Mouse (Mus musculus) kidney, embryonic 14.5 days (tissue): ENCODE measurements at regions not wholly inside any gene's neighbourhood (a gene's known extent, or its start where the extent isn't known, plus 50 kb on each side); places are given as distances from the start of the nearest gene placed in this dataset.
A peak's percentile ranks its signal among the peaks of the same experiment; 100 is the strongest.

Experiments used
- ATAC-seq: fragments of 200-750 bp; cut with Nextera tagmentation; 2 replicates; pipeline ENCODE4 v1.8.0; 2017; ENCODE audit warnings: moderate number of reproducible peaks, mild to moderate bottlenecking, moderate TSS enrichment, moderate library complexity; ENCODE audit not compliant: low FRiP score, low TSS enrichment
- H3K27ac ChIP-seq: fragments of 300-500 bp; sonication (generic); 2 replicates; pipeline ENCODE4 v1.5.1; 2014; ENCODE audit warnings: low read depth, mild to moderate bottlenecking, low read length, moderate library complexity, mixed read lengths
- H3K27me3 ChIP-seq: fragments of 300-500 bp; sonication (generic); 2 replicates; pipeline ENCODE4 v1.6.1; 2014; ENCODE audit warnings: mild to moderate bottlenecking, low read length; ENCODE audit not compliant: control insufficient read depth, insufficient read depth
- H3K36me3 ChIP-seq: fragments of 300-500 bp; sonication (generic); 2 replicates; pipeline ENCODE4 v1.6.1; 2014; ENCODE audit warnings: low read length, mixed read lengths; ENCODE audit not compliant: control insufficient read depth, insufficient read depth
- H3K4me1 ChIP-seq: fragments of 300-500 bp; sonication (generic); 2 replicates; pipeline ENCODE4 v1.6.1; 2014; ENCODE audit warnings: low read length, mixed read lengths; ENCODE audit not compliant: control insufficient read depth, insufficient read depth
- H3K4me2 ChIP-seq: fragments of 300-500 bp; sonication (generic); replicated peaks from 2 replicates; pipeline ENCODE4 v1.6.1; 2014; ENCODE audit warnings: low read depth, mild to moderate bottlenecking, low read length
- H3K4me3 ChIP-seq: fragments of 300-500 bp; sonication (generic); 2 replicates; pipeline ENCODE4 v1.5.1; 2014; ENCODE audit warnings: mild to moderate bottlenecking, low read length
- H3K9ac ChIP-seq: fragments of 300-500 bp; sonication (generic); 2 replicates; pipeline ENCODE4 v1.6.1; 2014; ENCODE audit warnings: low read depth, mild to moderate bottlenecking, low read length, moderate library complexity
- H3K9me3 ChIP-seq: fragments of 300-500 bp; sonication (generic); 2 replicates; pipeline ENCODE4 v1.6.1; 2016; ENCODE audit warnings: low read length; ENCODE audit not compliant: control insufficient read depth
- WGBS: fragments of 180-500 bp; shearing (Covaris S2); extraction: QIAGEN DNeasy Blood & Tissue Kit; methylation state at CpG from one replicate; pipeline ENCODE4 v1.1.7; 2014; 5-methylcytosine and 5-hydroxymethylcytosine counted together

GRCm38 (mm10) chr1:157964461-157964860 lies 391.7 kb downstream of the Brinp2 start:
- Histone ChIP-seq H3K4me2 (no peak overlapping the region), H3K36me3 (no peaks in the 10 kb centered on the region), H3K4me3 (no peak overlapping the region), H3K9me3 (no peaks in the 10 kb centered on the region), H3K27ac (no peak overlapping the region), H3K4me1 (no peaks in the 10 kb centered on the region), H3K9ac (no peak overlapping the region), H3K27me3 (no peaks in the 10 kb centered on the region)
- no peak for ATAC-seq
- WGBS = 85% methylated on average over 3 of the region's 3 CpGs

- WGBS = 50% methylated on average over 6 of the region's 6 CpGs
- no peaks in the 10 kb centered on the region for H3K27me3 ChIP-seq
- H3K4me1 ChIP-seq = no peaks in the 10 kb centered on the region
- no peaks in the 10 kb centered on the region for H3K9me3 ChIP-seq
- H3K9ac ChIP-seq = no peak overlapping the region
- H3K4me3 ChIP-seq = no peak overlapping the region
- no peak overlapping the region for H3K4me2 ChIP-seq
- no peaks in the 10 kb centered on the region for H3K36me3 ChIP-seq
- no peak overlapping the region for H3K27ac ChIP-seq
- ATAC-seq = no peak
Measured at GRCm38 (mm10) chr1:157969635-157970111, 386.5 kb downstream of the Brinp2 start.

GRCm38 (mm10) chr1:157973373-157974232 lies 382.5 kb downstream of the Brinp2 start:
- peak; percentile 60; the same call in 1 of the 2 replicates for ATAC-seq
- no peak overlapping the region for H3K9ac ChIP-seq
- H3K27ac ChIP-seq = no peak overlapping the region
- no peaks in the 10 kb centered on the region for H3K27me3 ChIP-seq
- H3K9me3 ChIP-seq = no peaks in the 10 kb centered on the region
- H3K4me2 ChIP-seq = no peak overlapping the region
- no peaks in the 10 kb centered on the region for H3K4me1 ChIP-seq
- H3K36me3 ChIP-seq = no peaks in the 10 kb centered on the region
- H3K4me3 ChIP-seq = no peak overlapping the region
- WGBS = 52% methylated on average over 10 of the region's 10 CpGs

- ATAC-seq = no peak
- no peak overlapping the region for H3K4me2 ChIP-seq
- H3K27ac ChIP-seq = no peak overlapping the region
- no peaks in the 10 kb centered on the region for H3K9me3 ChIP-seq
- no peak overlapping the region for H3K9ac ChIP-seq
- H3K4me1 ChIP-seq = no peaks in the 10 kb centered on the region
- no peaks in the 10 kb centered on the region for H3K36me3 ChIP-seq
- H3K4me3 ChIP-seq = no peak overlapping the region
- WGBS = 83% methylated on average over 4 of the region's 4 CpGs
- H3K27me3 ChIP-seq = no peaks in the 10 kb centered on the region
Measured at GRCm38 (mm10) chr1:157974656-157975055, 381.5 kb downstream of the Brinp2 start.

DNA sequence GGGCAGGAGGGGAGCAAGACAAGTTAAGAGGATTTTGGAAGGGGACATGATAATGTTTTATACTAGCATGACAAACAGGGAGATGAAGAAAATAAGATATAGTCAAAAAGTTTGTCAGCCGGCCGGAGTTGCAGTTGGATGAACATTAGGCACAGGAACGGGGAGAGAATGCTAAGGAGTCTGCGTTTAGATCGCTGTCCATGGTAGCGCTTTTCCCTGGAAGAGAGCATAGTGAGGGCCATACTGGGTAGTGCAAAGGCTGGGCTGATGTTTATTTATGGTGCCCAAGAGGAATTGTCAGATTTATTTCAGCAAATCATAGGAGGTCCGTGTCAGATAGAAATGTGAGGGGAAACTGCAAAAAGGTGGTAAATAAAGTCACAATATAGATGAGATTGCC lies 337.0 kb downstream of the Brinp2 start:
- ATAC-seq = peak; percentile 82; the same call in 1 of the 2 replicates
- H3K27me3 ChIP-seq = no peaks in the 10 kb centered on the region

DNA sequence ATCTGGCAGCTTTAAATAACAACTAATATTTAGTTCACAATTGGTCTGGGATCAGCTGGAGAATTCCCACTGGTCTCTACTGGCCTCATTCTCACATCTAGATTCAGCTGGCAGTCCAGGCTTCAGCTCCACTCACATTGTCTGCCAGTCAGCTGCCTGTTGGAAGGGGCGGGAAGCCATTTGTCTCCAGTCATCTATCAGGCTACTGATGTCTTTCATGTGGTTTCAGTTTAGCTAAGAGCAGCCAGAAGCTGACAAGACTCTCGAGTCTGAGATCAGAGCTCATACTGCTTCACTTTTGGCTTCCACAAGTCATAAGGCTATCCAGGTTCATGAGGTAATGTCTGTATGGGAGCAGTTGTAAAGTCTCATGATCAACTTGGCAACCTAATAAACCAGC lies 316.4 kb downstream of the Brinp2 start:
- H3K9me3 ChIP-seq = no peaks in the 10 kb centered on the region
- no peak overlapping the region for H3K4me3 ChIP-seq
- no peaks in the 10 kb centered on the region for H3K27me3 ChIP-seq
- H3K27ac ChIP-seq = no peak overlapping the region
- ATAC-seq = no peak
- H3K36me3 ChIP-seq = no peaks in the 10 kb centered on the region
- H3K4me2 ChIP-seq = no peak overlapping the region
- WGBS = 18% methylated on average over 2 of the region's 2 CpGs
- no peaks in the 10 kb centered on the region for H3K4me1 ChIP-seq
- no peak overlapping the region for H3K9ac ChIP-seq

More for the DNA sequence above, 337.0 kb downstream of the Brinp2 start:
- H3K9ac ChIP-seq = no peak overlapping the region
- H3K9me3 ChIP-seq = no peaks in the 10 kb centered on the region
- H3K27ac ChIP-seq = no peak overlapping the region
- H3K36me3 ChIP-seq = no peaks in the 10 kb centered on the region
- WGBS = 13% methylated on average over 7 of the region's 7 CpGs
- no peak overlapping the region for H3K4me3 ChIP-seq
- no peak overlapping the region for H3K4me2 ChIP-seq
- H3K4me1 ChIP-seq = no peaks in the 10 kb centered on the region

DNA sequence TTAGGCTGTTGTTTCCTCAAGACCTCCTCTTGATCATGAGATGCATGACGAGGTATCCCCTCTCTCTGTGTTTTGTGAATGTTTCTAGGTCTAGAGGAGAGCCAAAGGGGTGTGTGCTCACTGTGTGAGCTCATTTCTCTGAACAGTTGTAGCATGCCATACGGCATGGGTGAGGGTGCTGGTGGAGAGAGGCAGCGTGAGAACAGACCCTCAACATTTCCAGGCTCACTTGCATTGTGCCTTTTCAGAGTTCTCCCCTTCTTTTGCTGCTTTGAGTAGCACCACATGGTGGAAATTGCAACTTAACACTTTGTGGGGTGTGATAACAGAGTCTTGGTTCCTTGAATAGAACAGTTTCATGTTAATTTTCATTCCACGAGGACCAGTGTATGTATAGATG lies 315.8 kb downstream of the Brinp2 start:
- H3K36me3 ChIP-seq = no peaks in the 10 kb centered on the region
- H3K27me3 ChIP-seq = no peaks in the 10 kb centered on the region
- WGBS = 73% methylated on average over 4 of the region's 4 CpGs
- H3K4me2 ChIP-seq = no peak overlapping the region
- H3K4me3 ChIP-seq = no peak overlapping the region
- ATAC-seq = no peak
- no peak overlapping the region for H3K27ac ChIP-seq
- H3K4me1 ChIP-seq = no peaks in the 10 kb centered on the region
- no peaks in the 10 kb centered on the region for H3K9me3 ChIP-seq
- no peak overlapping the region for H3K9ac ChIP-seq

DNA sequence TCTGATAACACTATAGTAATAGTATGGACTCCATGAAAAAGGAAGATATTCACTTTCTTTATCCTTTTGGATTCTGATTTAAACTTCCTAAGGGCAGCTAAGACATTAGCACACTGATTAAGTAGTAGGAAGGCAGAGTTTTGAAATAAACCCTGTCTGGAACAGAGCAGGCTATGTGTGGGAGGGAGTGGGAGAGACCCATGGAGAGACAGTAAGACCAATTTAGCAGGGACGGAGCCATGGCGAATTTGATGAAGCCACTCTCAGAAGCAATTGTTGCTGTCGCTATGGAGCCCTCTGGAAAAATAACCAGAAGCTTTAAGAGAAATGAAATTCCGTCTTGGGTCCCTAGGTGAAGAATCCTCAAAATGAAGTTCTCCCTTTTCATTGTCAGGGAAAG lies 303.5 kb downstream of the Brinp2 start:
- no peak overlapping the region for H3K4me2 ChIP-seq
- ATAC-seq = no peak
- no peak overlapping the region for H3K9ac ChIP-seq
- no peaks in the 10 kb centered on the region for H3K9me3 ChIP-seq
- 64% methylated on average over 4 of the region's 4 CpGs for WGBS
- H3K27me3 ChIP-seq = no peaks in the 10 kb centered on the region
- H3K27ac ChIP-seq = no peak overlapping the region
- no peaks in the 10 kb centered on the region for H3K36me3 ChIP-seq
- no peaks in the 10 kb centered on the region for H3K4me1 ChIP-seq
- H3K4me3 ChIP-seq = no peak overlapping the region

GRCm38 (mm10) chr1:158054961-158055360 lies 301.2 kb downstream of the Brinp2 start:
- Histone ChIP-seq H3K36me3 (no peaks in the 10 kb centered on the region), H3K4me1 (no peaks in the 10 kb centered on the region), H3K27ac (no peak overlapping the region), H3K9ac (no peak overlapping the region), H3K4me3 (no peak overlapping the region), H3K4me2 (no peak overlapping the region), H3K27me3 (no peaks in the 10 kb centered on the region), H3K9me3 (no peaks in the 10 kb centered on the region)
- 66% methylated on average over 11 of the region's 11 CpGs for WGBS
- ATAC-seq = no peak
